Mouse (Mus musculus): ENCODE measurements around the gene Rab5c. TPM values are rescaled to one million over a fixed set of nuclear protein-coding genes. Genes with fewer than 3 reads are reported as not detected.

Gene Rab5c
- polyA plus RNA-seq, 1 experiment from 2014 or later: 41.6 TPM

DNA sequence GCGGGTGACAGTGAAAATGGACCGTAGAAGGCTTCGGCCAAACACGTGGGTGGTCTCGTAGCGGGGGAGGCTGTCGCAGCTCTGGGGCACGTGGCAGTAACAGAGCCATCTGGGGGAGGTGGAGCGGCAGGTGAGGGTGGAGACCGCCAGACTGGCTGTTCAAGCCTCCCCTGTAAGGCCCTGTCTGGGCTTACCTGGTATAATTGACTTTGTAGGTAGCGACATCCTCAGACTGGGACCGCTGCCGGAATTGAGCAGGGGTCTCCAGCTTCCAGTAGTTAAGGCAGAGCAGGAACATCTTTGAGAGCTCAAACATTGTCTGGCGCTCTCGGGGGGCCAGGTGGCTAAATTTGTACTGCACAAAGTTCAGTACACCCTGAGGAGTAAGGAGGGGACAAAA, 27.5 kb downstream of the Rab5c start:
- peaks cover 31% of the 10 kb centered on the region for H3K4me1 ChIP-seq (ENCODE audit: control insufficient read depth, insufficient read depth, low read length)
- no peak for ATAC-seq
- H3K4me3 ChIP-seq (ENCODE audit: low read length): no peak overlapping the region
- H3K36me3 ChIP-seq (ENCODE audit: control insufficient read depth, insufficient read depth, low read length): peaks cover 20% of the 10 kb centered on the region
- 90% methylated on average over 15 of the region's 15 CpGs for WGBS
- H3K4me2 ChIP-seq (ENCODE audit: low read depth, low read length): no peak overlapping the region
- H3K27me3 ChIP-seq (replicated peaks; ENCODE audit: control insufficient read depth, insufficient read depth, low read length): no peaks in the 10 kb centered on the region
- 0 out of 2 replicates have a peak overlapping the region, but pooled peaks have one; percentile 37 for H3K9ac ChIP-seq (ENCODE audit: low read depth, low read length)
- H3K27ac ChIP-seq (ENCODE audit: low read length): no peak overlapping the region
- H3K9me3 ChIP-seq (ENCODE audit: control insufficient read depth, low read length): no peaks in the 10 kb centered on the region

DNA sequence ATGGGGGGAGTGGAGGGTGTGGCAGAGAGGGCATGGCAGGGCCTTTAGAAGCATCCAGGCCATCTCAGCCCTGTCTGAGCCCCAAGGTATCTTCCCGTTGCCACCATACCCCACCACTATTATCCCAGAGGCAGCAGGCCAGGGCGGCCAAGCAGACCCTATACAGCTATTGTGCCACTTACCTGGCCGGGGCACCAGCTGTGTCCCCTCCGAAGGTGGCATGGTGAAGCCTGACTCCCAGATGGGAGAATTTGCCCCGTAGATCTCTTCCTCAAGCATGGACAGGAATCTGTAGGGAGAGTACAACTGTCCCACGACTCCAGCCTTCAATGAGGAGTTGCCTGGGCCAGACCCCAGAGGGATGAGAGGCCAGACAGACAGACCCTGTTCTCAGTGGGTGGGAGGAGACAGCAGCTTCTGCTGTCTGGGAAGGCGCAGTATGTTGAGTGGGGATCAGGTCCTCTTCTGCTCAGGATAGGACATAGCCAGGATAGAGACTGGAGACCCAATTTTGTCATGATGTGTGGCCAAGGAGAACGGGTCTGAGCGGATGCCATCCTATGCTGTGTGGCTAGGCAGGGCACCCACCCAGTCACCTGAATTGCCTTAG, 28.7 kb downstream of the Rab5c start:
- ATAC-seq: no peak
- Histone ChIP-seq H3K9ac (ENCODE audit: low read depth, low read length) (no peak overlapping the region), H3K27me3 (replicated peaks; ENCODE audit: control insufficient read depth, insufficient read depth, low read length) (no peaks in the 10 kb centered on the region), H3K4me3 (ENCODE audit: low read length) (no peak overlapping the region), H3K4me2 (ENCODE audit: low read depth, low read length) (no peak overlapping the region), H3K4me1 (ENCODE audit: control insufficient read depth, insufficient read depth, low read length) (peaks cover 29% of the 10 kb centered on the region), H3K9me3 (ENCODE audit: control insufficient read depth, low read length) (no peaks in the 10 kb centered on the region), H3K36me3 (ENCODE audit: control insufficient read depth, insufficient read depth, low read length) (peaks cover 20% of the 10 kb centered on the region), H3K27ac (ENCODE audit: low read length) (no peak overlapping the region)
- 93% methylated on average over 9 of the region's 9 CpGs for WGBS

- 94% methylated on average over 23 of the region's 23 CpGs for WGBS
- Histone ChIP-seq H3K9me3 (ENCODE audit: control insufficient read depth, low read length) (no peaks in the 10 kb centered on the region), H3K36me3 (ENCODE audit: control insufficient read depth, insufficient read depth, low read length) (peaks cover 20% of the 10 kb centered on the region)
These were observed 32.8 kb downstream of the Rab5c start for GRCm38 (mm10) chr11:100705095-100705747.

GRCm38 (mm10) chr11:100703851-100704531, 34.0 kb downstream of the Rab5c start, which contains the start of gene Dhx58:
Gene Dhx58, minus strand, starts transcription at chr11:100704271.
- Histone ChIP-seq H3K4me1 (ENCODE audit: control insufficient read depth, insufficient read depth, low read length) (peaks cover 16% of the 10 kb centered on the region), H3K9ac (ENCODE audit: low read depth, low read length) (peak within 1 kb of the TSS; percentile 49; the same call in 1 of the 2 replicates), H3K36me3 (ENCODE audit: control insufficient read depth, insufficient read depth, low read length) (peaks cover 16% of the 10 kb centered on the region), H3K27me3 (replicated peaks; ENCODE audit: control insufficient read depth, insufficient read depth, low read length) (no peaks in the 10 kb centered on the region), H3K4me3 (ENCODE audit: low read length) (peak within 1 kb of the TSS; percentile 17; the same call in 1 of the 2 replicates), H3K4me2 (ENCODE audit: low read depth, low read length) (peak within 1 kb of the TSS; percentile 9; the same call in 1 of the 2 replicates), H3K27ac (ENCODE audit: low read length) (no peak within 1 kb of the TSS), H3K9me3 (ENCODE audit: control insufficient read depth, low read length) (no peaks in the 10 kb centered on the region)
- ATAC-seq: peak; percentile 37; the same call in 1 of the 2 replicates
- WGBS: 58% methylated on average over 7 of the region's 7 CpGs

More at GRCm38 (mm10) chr11:100705095-100705747, 32.8 kb downstream of the Rab5c start:
- Histone ChIP-seq H3K27me3 (replicated peaks; ENCODE audit: control insufficient read depth, insufficient read depth, low read length) (no peaks in the 10 kb centered on the region), H3K27ac (ENCODE audit: low read length) (no peak overlapping the region), H3K4me1 (ENCODE audit: control insufficient read depth, insufficient read depth, low read length) (peaks cover 16% of the 10 kb centered on the region), H3K4me2 (ENCODE audit: low read depth, low read length) (no peak overlapping the region), H3K9ac (ENCODE audit: low read depth, low read length) (no peak overlapping the region), H3K4me3 (ENCODE audit: low read length) (no peak overlapping the region)
- ATAC-seq: no peak

GRCm38 (mm10) chr11:100703366-100703765, 34.6 kb downstream of the Rab5c start:
- H3K4me2 ChIP-seq (ENCODE audit: low read depth, low read length): no peak overlapping the region
- H3K9ac ChIP-seq (ENCODE audit: low read depth, low read length): no peak overlapping the region
- WGBS: 64% methylated on average over 11 of the region's 11 CpGs
- no peak overlapping the region for H3K4me3 ChIP-seq (ENCODE audit: low read length)
- no peak for ATAC-seq
- H3K27ac ChIP-seq (ENCODE audit: low read length): no peak overlapping the region
- H3K9me3 ChIP-seq (ENCODE audit: control insufficient read depth, low read length): no peaks in the 10 kb centered on the region
- peaks cover 16% of the 10 kb centered on the region for H3K4me1 ChIP-seq (ENCODE audit: control insufficient read depth, insufficient read depth, low read length)
- H3K36me3 ChIP-seq (ENCODE audit: control insufficient read depth, insufficient read depth, low read length): peaks cover 9% of the 10 kb centered on the region
- no peaks in the 10 kb centered on the region for H3K27me3 ChIP-seq (replicated peaks; ENCODE audit: control insufficient read depth, insufficient read depth, low read length)

GRCm38 (mm10) chr11:100702906-100703305, 35.1 kb downstream of the Rab5c start:
- peak overlapping the region; percentile 25 for H3K4me3 ChIP-seq (ENCODE audit: low read length)
- peak overlapping the region; percentile 43 for H3K4me2 ChIP-seq (ENCODE audit: low read depth, low read length)
- H3K27me3 ChIP-seq (replicated peaks; ENCODE audit: control insufficient read depth, insufficient read depth, low read length): no peaks in the 10 kb centered on the region
- peaks cover 16% of the 10 kb centered on the region for H3K4me1 ChIP-seq (ENCODE audit: control insufficient read depth, insufficient read depth, low read length)
- no peak for ATAC-seq
- H3K27ac ChIP-seq (ENCODE audit: low read length): no peak overlapping the region
- no peaks in the 10 kb centered on the region for H3K9me3 ChIP-seq (ENCODE audit: control insufficient read depth, low read length)
- 43% methylated on average over 7 of the region's 7 CpGs for WGBS
- H3K9ac ChIP-seq (ENCODE audit: low read depth, low read length): peak overlapping the region; percentile 23
- H3K36me3 ChIP-seq (ENCODE audit: control insufficient read depth, insufficient read depth, low read length): peaks cover 5% of the 10 kb centered on the region

DNA sequence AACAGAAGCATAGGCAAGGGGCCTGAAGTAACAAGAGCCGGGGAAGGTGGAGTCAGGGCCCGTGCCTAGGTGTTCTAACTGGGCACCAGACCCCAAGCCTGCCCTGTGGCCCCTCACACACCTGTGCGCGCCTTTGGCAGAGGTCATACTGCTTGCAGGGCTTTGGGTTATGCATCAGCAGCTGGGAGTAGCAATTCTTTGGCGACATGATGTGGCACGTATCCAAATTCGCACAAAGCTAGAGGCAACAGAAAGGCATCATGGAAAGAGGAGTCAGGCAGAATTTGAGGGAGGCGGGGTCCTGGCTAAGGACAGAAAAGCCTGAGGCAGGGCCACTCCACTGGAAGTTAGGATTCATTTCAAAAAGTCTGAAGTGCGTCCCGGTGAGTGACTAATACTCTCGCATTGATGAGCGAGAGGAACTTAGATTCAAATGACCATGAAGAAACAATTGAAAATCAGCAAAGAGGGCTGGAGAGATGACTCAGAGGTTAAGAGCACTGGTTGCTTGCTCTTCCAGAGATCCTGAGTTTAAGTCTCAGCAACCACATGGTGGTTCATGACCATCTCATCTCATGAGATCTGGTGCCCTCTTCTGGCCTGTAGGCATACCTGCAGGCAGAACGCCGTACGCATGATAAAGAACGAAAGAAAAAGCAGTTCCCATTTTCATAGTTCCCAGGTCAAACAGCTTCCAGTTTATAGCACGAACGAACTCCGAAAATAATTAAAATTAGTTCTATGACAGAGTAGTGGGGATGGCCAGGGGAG, 35.7 kb downstream of the Rab5c start:
- no peaks in the 10 kb centered on the region for H3K27me3 ChIP-seq (replicated peaks; ENCODE audit: control insufficient read depth, insufficient read depth, low read length)
- H3K9ac ChIP-seq (ENCODE audit: low read depth, low read length): peak overlapping the region; percentile 23
- H3K4me1 ChIP-seq (ENCODE audit: control insufficient read depth, insufficient read depth, low read length): peaks cover 16% of the 10 kb centered on the region
- H3K27ac ChIP-seq (ENCODE audit: low read length): no peak overlapping the region
- H3K36me3 ChIP-seq (ENCODE audit: control insufficient read depth, insufficient read depth, low read length): peaks cover 5% of the 10 kb centered on the region
- H3K4me3 ChIP-seq (ENCODE audit: low read length): peak overlapping the region; percentile 25
- peak overlapping the region; percentile 43 for H3K4me2 ChIP-seq (ENCODE audit: low read depth, low read length)
- no peaks in the 10 kb centered on the region for H3K9me3 ChIP-seq (ENCODE audit: control insufficient read depth, low read length)
- WGBS: 42% methylated on average over 19 of the region's 19 CpGs
- ATAC-seq: peak; percentile 36

GRCm38 (mm10) chr11:100701301-100701700, 36.7 kb downstream of the Rab5c start:
- Histone ChIP-seq H3K9me3 (ENCODE audit: control insufficient read depth, low read length) (no peaks in the 10 kb centered on the region), H3K9ac (ENCODE audit: low read depth, low read length) (peak overlapping the region; percentile 8; the same call in 1 of the 2 replicates), H3K36me3 (ENCODE audit: control insufficient read depth, insufficient read depth, low read length) (0 out of 2 replicates have a peak, but pooled peaks cover under 1% of the 10 kb centered on the region), H3K4me1 (ENCODE audit: control insufficient read depth, insufficient read depth, low read length) (peaks cover 16% of the 10 kb centered on the region), H3K27ac (ENCODE audit: low read length) (no peak overlapping the region), H3K27me3 (replicated peaks; ENCODE audit: control insufficient read depth, insufficient read depth, low read length) (no peaks in the 10 kb centered on the region), H3K4me3 (ENCODE audit: low read length) (peak overlapping the region; percentile 33), H3K4me2 (ENCODE audit: low read depth, low read length) (peak overlapping the region; percentile 53)
- no peak for ATAC-seq
- WGBS: 12% methylated on average over 14 of the region's 14 CpGs

- Histone ChIP-seq H3K36me3 (ENCODE audit: control insufficient read depth, insufficient read depth, low read length) (no peaks in the 10 kb centered on the region), H3K27me3 (replicated peaks; ENCODE audit: control insufficient read depth, insufficient read depth, low read length) (no peaks in the 10 kb centered on the region), H3K9ac (ENCODE audit: low read depth, low read length) (no peak overlapping the region), H3K9me3 (ENCODE audit: control insufficient read depth, low read length) (no peaks in the 10 kb centered on the region), H3K4me3 (ENCODE audit: low read length) (no peak overlapping the region), H3K27ac (ENCODE audit: low read length) (no peak overlapping the region), H3K4me1 (ENCODE audit: control insufficient read depth, insufficient read depth, low read length) (peaks cover 16% of the 10 kb centered on the region), H3K4me2 (ENCODE audit: low read depth, low read length) (no peak overlapping the region)
- WGBS: 80% methylated on average over 3 of the region's 3 CpGs
- ATAC-seq: no peak
These were observed 37.3 kb downstream of the Rab5c start for GRCm38 (mm10) chr11:100700710-100701109.

Data from intestine, embryonic 16.5 days (tissue).